Mouse (Mus musculus) limb, embryonic 14.5 days (tissue): ENCODE results near the gene Fmo5. TPM values are rescaled to one million over a fixed set of nuclear protein-coding genes. Genes with fewer than 3 reads are reported as not detected.

Source experiments
- ATAC-seq: fragments of 200-750 bp; cut with Nextera tagmentation; 2 replicates; pipeline ENCODE4 v1.8.0; 2017; ENCODE audit warnings: low read depth, moderate number of reproducible peaks, moderate TSS enrichment; ENCODE audit not compliant: low FRiP score
- DNase-seq: peaks from one replicate; pipeline ENCODE4 v3.0.0-alpha.2; 2015; ENCODE audit warnings: low spot score
- H3K27ac ChIP-seq: fragments of 300-500 bp; sonication (generic); replicated peaks from 2 replicates; pipeline ENCODE4 v1.5.1; 2014; ENCODE audit warnings: low read depth, mild to moderate bottlenecking, low read length, moderate library complexity, mixed read lengths
- H3K27me3 ChIP-seq: fragments of 300-500 bp; sonication (generic); 2 replicates; pipeline ENCODE4 v1.6.1; 2014; ENCODE audit warnings: low read length, mixed read lengths; ENCODE audit not compliant: control insufficient read depth, insufficient read depth
- H3K36me3 ChIP-seq: fragments of 300-500 bp; sonication (generic); 2 replicates; pipeline ENCODE4 v1.6.1; 2014; ENCODE audit warnings: mild to moderate bottlenecking, low read length, moderate library complexity, mixed read lengths; ENCODE audit not compliant: control insufficient read depth, insufficient read depth
- H3K4me1 ChIP-seq: fragments of 300-500 bp; sonication (generic); 2 replicates; pipeline ENCODE4 v1.6.1; 2014; ENCODE audit warnings: antibody characterized with exemption, low read length, mixed read lengths; ENCODE audit not compliant: control insufficient read depth, insufficient read depth
- H3K4me2 ChIP-seq: fragments of 300-500 bp; sonication (generic); replicated peaks from 2 replicates; pipeline ENCODE4 v1.6.1; 2014; ENCODE audit warnings: low read depth, mild to moderate bottlenecking, low read length, moderate library complexity; ENCODE audit not compliant: severe bottlenecking
- H3K4me3 ChIP-seq: fragments of 300-500 bp; sonication (generic); replicated peaks from 2 replicates; pipeline ENCODE4 v1.5.1; 2014; ENCODE audit warnings: low read length
- H3K9ac ChIP-seq: fragments of 300-500 bp; sonication (generic); 2 replicates; pipeline ENCODE4 v1.6.1; 2014; ENCODE audit warnings: mild to moderate bottlenecking, low read depth, low read length, moderate library complexity; ENCODE audit not compliant: severe bottlenecking
- H3K9me3 ChIP-seq: fragments of 300-500 bp; sonication (generic); 2 replicates; pipeline ENCODE4 v1.6.1; 2016; ENCODE audit warnings: low read length; ENCODE audit not compliant: control insufficient read depth
- POLR2A ChIP-seq: fragments of 200-500 bp; IDR thresholded peaks from 2 replicates; pipeline ENCODE4 v1.8.0; 2012; ENCODE audit warnings: inconsistent platforms, mild to moderate bottlenecking, moderate library complexity, borderline replicate concordance; ENCODE audit not compliant: insufficient read depth, insufficient read length; ENCODE audit errors: extremely low read depth
- WGBS: fragments of 180-500 bp; shearing (Covaris S2); extraction: QIAGEN DNeasy Blood & Tissue Kit; methylation state at CpG from one replicate; pipeline ENCODE4 v1.1.7; 2014; 5-methylcytosine and 5-hydroxymethylcytosine counted together
- polyA plus RNA-seq, 2 experiments: library from polyadenylated mRNA; depleted of rRNA in 1 of 2; stranded (reverse) in 1 of 2; unstranded in 1 of 2; fragments of >200 nt; fragmentation: Nextera tagmentation in 1 of 2; extraction: Ambion mirVana in 1 of 2; gene quantifications; 2 replicates each; pipeline versions ENCODE4 v1.2.1 to v1.2.3; 2012 to 2014

Fmo5 gene
- polyA plus RNA-seq, 2 experiments = 2.3 to 2.8 TPM

DNA sequence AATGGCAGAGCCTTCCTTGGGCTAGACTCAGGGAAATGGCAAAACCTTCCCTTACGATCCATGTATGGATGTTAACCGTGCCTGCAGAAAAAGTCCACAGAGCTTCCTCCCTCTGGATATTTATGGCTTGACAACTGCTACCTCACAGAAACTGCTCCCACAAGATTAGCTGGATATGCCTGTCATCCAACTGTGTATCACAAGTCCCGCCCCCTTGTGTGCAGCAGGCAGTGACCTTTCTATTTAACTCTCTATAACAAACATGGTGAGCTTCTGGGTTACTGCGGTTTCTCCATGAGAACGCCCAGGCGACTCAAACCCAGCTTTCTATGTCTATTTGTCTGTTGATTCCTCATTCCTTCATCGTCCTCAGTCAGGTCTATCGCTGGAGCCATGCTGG, 10.7 kb upstream of the Fmo5 start:
- Histone ChIP-seq H3K4me3 (no peak overlapping the region), H3K36me3 (no peaks in the 10 kb centered on the region), H3K9me3 (no peaks in the 10 kb centered on the region), H3K27me3 (no peaks in the 10 kb centered on the region), H3K4me2 (no peak overlapping the region), H3K4me1 (no peaks in the 10 kb centered on the region), H3K27ac (no peak overlapping the region), H3K9ac (no peak overlapping the region)
- WGBS = 85% methylated on average over 8 of the region's 8 CpGs
- ATAC-seq = no peak
- DNase-seq = no peak
- no peak for TF ChIP-seq POLR2A

DNA sequence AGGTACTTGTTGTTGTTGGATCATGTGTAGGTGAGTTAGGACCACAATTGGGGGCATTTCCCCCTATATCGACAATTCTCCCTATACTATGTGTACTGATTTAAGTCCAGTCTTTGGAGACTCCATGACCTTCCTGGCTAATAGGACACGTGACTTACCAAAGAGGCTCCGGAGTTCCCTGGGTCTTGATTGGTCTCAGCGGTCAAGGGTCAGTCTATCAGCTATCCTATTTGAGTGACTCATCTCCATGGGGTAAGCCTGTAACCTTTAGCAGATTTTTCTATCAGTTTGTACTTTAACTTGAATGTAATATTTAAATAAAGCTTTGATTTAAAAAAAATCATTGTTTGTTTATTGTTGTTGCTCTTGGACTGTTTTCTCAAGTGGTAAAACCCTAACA, 7.9 kb upstream of the Fmo5 start:
- no peak for TF ChIP-seq POLR2A
- 93% methylated on average over 4 of the region's 4 CpGs for WGBS
- no peak for DNase-seq

DNA sequence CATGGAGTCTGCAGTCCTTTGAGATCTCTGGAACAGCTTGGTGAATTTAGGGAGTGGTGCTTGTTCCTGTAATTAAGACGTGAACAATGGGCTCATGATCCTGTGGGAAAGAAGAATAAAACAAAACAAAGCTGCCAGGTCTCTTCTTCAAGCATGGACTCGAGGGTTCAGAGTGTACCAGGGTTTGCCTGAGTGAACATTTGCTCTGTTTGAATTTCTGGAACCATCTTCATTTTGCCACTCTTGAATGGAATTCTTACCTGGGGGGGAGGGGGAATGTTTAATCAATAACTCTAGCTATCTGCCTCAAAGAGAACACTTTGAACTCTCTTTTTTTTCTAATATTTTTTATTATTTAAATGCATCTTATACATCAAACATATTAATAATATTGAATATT, 4.0 kb upstream of the Fmo5 start:
- Histone ChIP-seq H3K27ac (no peak overlapping the region), H3K4me3 (no peak overlapping the region), H3K9me3 (no peaks in the 10 kb centered on the region), H3K36me3 (no peaks in the 10 kb centered on the region), H3K27me3 (no peaks in the 10 kb centered on the region), H3K9ac (no peak overlapping the region), H3K4me1 (no peaks in the 10 kb centered on the region), H3K4me2 (no peak overlapping the region)
- no peak for TF ChIP-seq POLR2A
- WGBS = 65% methylated on average over 2 of the region's 2 CpGs
- ATAC-seq (no peak), DNase-seq (no peak)

More for the DNA sequence above, 7.9 kb upstream of the Fmo5 start:
- Histone ChIP-seq H3K9me3 (no peaks in the 10 kb centered on the region), H3K27ac (no peak overlapping the region), H3K4me1 (no peaks in the 10 kb centered on the region), H3K4me3 (no peak overlapping the region), H3K36me3 (no peaks in the 10 kb centered on the region), H3K9ac (no peak overlapping the region), H3K4me2 (no peak overlapping the region), H3K27me3 (no peaks in the 10 kb centered on the region)
- ATAC-seq = no peak

DNA sequence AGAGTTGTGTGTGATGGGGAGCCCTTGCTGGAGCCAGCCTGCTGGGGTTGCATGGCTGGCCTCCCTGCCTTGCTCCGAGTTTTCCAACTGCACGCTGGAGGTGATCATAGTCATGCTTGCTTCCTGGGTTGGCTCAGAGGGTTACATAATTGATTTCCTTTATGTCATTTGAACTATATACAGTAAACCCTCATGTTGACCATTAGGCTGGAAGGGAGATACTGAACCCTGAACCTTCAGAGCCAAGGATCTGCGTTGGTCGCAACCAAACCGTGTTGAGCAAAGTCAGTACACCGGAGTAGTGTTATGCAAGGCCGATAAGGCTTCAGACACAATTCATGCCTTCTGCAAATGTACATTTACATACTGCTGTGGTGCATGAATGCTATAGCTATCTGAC, 711 bp upstream of the Fmo5 start:
- H3K27me3 ChIP-seq = no peaks in the 10 kb centered on the region
- H3K27ac ChIP-seq = no peak overlapping the region
- H3K4me3 ChIP-seq = peak overlapping the region; percentile 38; the same call in 1 of the 2 replicates
- no peak for TF ChIP-seq POLR2A
- no peak overlapping the region for H3K9ac ChIP-seq
- H3K36me3 ChIP-seq = no peaks in the 10 kb centered on the region
- DNase-seq = no peak
- H3K4me1 ChIP-seq = no peaks in the 10 kb centered on the region
- 76% methylated on average over 7 of the region's 7 CpGs for WGBS
- no peak for ATAC-seq
- H3K9me3 ChIP-seq = no peaks in the 10 kb centered on the region
- H3K4me2 ChIP-seq = peak overlapping the region; percentile 52; the same call in 1 of the 2 replicates

DNA sequence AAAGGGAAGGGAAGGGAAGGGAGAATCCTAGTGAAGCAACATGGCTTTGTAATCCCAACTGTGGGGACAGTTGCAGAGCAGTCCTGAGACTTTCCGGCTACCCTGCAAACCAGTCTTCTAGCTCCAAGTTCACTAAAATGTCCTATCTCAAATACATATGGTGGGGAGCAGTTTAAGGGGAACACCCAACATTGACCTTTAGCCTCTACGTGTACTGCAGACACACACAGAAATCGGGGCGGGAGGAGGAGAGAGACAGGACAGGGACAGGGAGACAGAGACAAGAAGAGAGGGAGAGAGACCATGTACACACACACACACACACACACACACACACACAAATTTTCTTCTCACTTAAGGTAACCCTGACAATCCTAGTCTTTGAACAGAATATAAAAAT, 1.3 kb downstream of the Fmo5 start:
- Histone ChIP-seq H3K9me3 (no peaks in the 10 kb centered on the region), H3K4me2 (no peak overlapping the region), H3K4me3 (no peak overlapping the region), H3K4me1 (peaks cover 7% of the 10 kb centered on the region), H3K9ac (no peak overlapping the region), H3K27ac (no peak overlapping the region), H3K36me3 (no peaks in the 10 kb centered on the region), H3K27me3 (no peaks in the 10 kb centered on the region)
- ATAC-seq (no peak), DNase-seq (no peak)
- TF ChIP-seq POLR2A = no peak
- WGBS = 77% methylated on average over 4 of the region's 4 CpGs

DNA sequence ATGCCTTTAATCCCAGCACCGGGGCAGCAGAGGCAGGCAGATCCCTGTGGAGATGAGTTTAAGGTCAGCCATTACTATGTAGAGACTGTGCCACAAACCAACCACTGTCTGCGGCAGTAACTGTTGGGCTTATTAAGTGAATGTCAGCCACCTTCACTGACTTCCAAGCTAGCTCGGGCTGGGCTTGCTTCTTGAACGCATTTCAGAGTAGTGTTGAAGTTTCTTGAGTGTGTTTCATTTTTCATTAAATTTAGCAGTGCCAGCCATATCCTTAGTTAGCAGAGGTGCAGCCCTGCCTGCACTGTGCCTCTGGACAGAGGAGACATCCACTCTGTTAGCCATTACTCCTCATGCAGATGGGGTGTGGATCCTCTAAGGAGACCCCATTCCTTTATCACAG, 2.1 kb downstream of the Fmo5 start:
- Histone ChIP-seq H3K4me1 (peaks cover 7% of the 10 kb centered on the region), H3K9ac (no peak overlapping the region), H3K36me3 (no peaks in the 10 kb centered on the region), H3K27me3 (no peaks in the 10 kb centered on the region), H3K4me2 (no peak overlapping the region), H3K9me3 (no peaks in the 10 kb centered on the region), H3K4me3 (no peak overlapping the region), H3K27ac (no peak overlapping the region)
- DNase-seq = no peak
- TF ChIP-seq POLR2A = no peak
- WGBS = 88% methylated on average over 4 of the region's 4 CpGs
- ATAC-seq = no peak
